Mouse (Mus musculus): ENCODE results near the gene Ubtd1. TPM values are rescaled to one million over a fixed set of nuclear protein-coding genes. Genes with fewer than 3 reads are reported as not detected.

The Ubtd1 gene
- polyA plus RNA-seq, 1 experiment, result 46.7 TPM

DNA sequence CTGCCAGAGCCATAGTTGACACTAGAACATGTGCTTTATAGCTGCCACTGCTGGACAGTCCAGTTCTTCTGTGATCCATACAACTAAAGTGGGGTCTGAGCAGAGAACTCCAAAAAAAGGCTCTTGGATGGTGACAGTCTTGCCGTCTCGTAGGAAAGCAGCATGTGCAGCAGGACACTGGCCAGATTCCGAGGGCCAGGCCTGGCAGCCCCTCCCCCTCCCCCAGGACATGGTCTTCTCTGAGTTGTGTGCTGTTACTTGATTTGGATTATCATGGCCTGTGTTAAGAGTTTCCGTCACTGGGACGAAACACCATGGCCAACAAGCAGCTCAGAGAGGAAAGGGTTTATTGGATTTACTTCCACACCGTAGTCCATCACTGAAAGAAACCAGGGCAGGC is 22.7 kb downstream of the Ubtd1 start:
- Histone ChIP-seq H3K4me1 (peaks cover 66% of the 10 kb centered on the region), H3K4me3 (replicated peaks) (no peak overlapping the region), H3K36me3 (replicated peaks; ENCODE audit: low read length) (peaks cover 7% of the 10 kb centered on the region), H3K9me3 (no peaks in the 10 kb centered on the region), H3K27me3 (replicated peaks) (peaks cover 47% of the 10 kb centered on the region)
- TF ChIP-seq FLI1 (IDR thresholded peaks at IDR 0.05; ENCODE audit: low read length), result no peak
- TF ChIP-seq GATA1 (IDR thresholded peaks at IDR 0.05; ENCODE audit: borderline replicate concordance, low read length), result no peak

DNA sequence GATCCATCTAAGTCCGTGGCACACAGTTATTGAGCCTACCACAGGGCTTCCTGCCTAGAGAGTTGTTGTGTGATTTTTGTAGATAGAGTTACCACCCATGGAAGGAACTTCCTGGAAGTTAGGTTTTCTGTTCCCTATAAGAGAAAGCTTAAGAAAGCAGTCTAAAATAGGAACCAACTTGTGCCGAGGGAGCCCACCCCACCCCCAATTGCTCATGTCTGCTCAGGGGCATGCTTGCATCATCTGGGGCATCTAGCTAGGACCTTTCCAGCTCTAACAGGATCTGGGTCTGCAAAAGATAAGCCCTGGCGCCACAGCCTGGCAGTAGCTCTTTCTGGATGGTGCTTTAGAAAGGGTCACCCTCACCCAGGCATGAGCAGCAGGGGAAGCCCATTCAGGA is 24.1 kb downstream of the Ubtd1 start:
- peak overlapping the region; percentile 57 for H3K4me3 ChIP-seq (replicated peaks)
- TF ChIP-seq GATA1 (IDR thresholded peaks at IDR 0.05; ENCODE audit: borderline replicate concordance, low read length) (no peak), FLI1 (IDR thresholded peaks at IDR 0.05; ENCODE audit: low read length) (no peak)
- peaks cover 54% of the 10 kb centered on the region for H3K27me3 ChIP-seq (replicated peaks)
- H3K9me3 ChIP-seq, result no peaks in the 10 kb centered on the region
- peaks cover 59% of the 10 kb centered on the region for H3K4me1 ChIP-seq
- H3K36me3 ChIP-seq (replicated peaks; ENCODE audit: low read length), result peaks cover 7% of the 10 kb centered on the region

DNA sequence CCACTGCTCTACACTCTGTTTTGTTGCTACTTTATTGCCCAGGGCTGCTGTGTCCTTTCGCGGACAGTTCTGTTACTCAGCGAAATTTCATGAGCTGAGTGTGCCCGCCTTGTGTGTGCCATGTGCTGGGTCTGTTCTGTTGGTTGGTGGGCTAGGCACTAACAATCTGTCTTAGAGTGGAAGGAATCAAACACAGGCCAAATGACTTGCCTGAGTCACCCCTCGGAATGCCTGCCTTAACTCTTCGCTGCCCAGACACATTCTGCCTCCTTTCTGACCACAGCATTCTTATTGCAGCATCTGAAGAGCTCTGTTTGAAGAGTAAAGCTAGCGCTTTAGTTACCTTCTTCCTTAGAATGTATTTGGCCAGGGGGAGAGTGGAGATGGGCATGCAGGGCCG is 25.0 kb downstream of the Ubtd1 start:
- Histone ChIP-seq H3K9me3 (no peaks in the 10 kb centered on the region), H3K4me1 (peaks cover 57% of the 10 kb centered on the region)
- no peak for TF ChIP-seq GATA1 (IDR thresholded peaks at IDR 0.05; ENCODE audit: borderline replicate concordance, low read length)
- no peak for TF ChIP-seq FLI1 (IDR thresholded peaks at IDR 0.05; ENCODE audit: low read length)

DNA sequence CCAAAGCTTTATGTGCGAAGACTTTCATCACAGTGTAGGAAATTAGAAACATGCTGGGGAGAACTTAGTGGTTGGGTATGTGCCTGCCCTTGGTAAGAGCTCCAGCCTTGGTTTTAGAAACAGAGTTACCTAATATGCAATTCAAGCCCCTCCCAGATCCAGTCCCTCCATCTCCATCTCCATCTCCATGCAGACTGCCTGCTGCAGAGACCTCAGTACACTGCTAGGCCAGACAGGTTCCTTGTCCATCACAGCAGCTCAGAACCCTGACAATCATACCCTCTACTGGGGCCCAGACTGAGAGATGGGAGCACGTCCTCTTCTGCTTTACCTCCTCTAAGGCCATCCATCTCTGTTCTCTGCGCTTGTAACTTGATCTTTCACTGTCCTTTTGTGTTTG is 27.0 kb downstream of the Ubtd1 start:
- no peak overlapping the region for H3K4me3 ChIP-seq (replicated peaks)
- peaks cover 56% of the 10 kb centered on the region for H3K4me1 ChIP-seq
- no peak for TF ChIP-seq GATA1 (IDR thresholded peaks at IDR 0.05; ENCODE audit: borderline replicate concordance, low read length)

More for the DNA sequence above, 25.0 kb downstream of the Ubtd1 start:
- Histone ChIP-seq H3K27me3 (replicated peaks) (peaks cover 56% of the 10 kb centered on the region), H3K36me3 (replicated peaks; ENCODE audit: low read length) (peaks cover 8% of the 10 kb centered on the region), H3K4me3 (replicated peaks) (no peak overlapping the region)

DNA sequence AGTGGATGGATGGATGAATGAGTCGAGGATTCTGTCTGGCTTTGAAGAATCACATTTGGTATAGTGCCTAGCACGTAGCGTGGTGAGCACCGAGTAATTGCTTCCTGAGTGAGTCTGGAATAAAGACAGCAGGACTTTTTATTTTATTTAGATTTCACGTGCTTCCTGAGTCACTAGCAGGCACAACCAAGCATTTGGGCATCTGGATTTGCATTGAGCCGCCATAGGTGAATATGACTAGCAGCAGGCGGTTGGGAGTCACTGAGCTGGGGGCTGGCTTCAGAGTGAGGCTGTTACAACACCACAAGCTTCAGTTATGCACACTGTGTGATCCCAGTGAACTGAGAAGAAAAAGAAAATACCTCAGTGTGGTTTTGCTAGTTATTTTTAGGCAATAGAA is 27.5 kb downstream of the Ubtd1 start:
- H3K36me3 ChIP-seq (replicated peaks; ENCODE audit: low read length), result peaks cover 17% of the 10 kb centered on the region
- TF ChIP-seq GATA1 (IDR thresholded peaks at IDR 0.05; ENCODE audit: borderline replicate concordance, low read length) (no peak), FLI1 (IDR thresholded peaks at IDR 0.05; ENCODE audit: low read length) (no peak)
- H3K4me3 ChIP-seq (replicated peaks), result no peak overlapping the region
- peaks cover 55% of the 10 kb centered on the region for H3K27me3 ChIP-seq (replicated peaks)
- H3K9me3 ChIP-seq, result no peaks in the 10 kb centered on the region
- H3K4me1 ChIP-seq, result peaks cover 56% of the 10 kb centered on the region

More for the DNA sequence above, 27.0 kb downstream of the Ubtd1 start:
- H3K27me3 ChIP-seq (replicated peaks), result peaks cover 59% of the 10 kb centered on the region
- peaks cover 15% of the 10 kb centered on the region for H3K36me3 ChIP-seq (replicated peaks; ENCODE audit: low read length)
- no peaks in the 10 kb centered on the region for H3K9me3 ChIP-seq

DNA sequence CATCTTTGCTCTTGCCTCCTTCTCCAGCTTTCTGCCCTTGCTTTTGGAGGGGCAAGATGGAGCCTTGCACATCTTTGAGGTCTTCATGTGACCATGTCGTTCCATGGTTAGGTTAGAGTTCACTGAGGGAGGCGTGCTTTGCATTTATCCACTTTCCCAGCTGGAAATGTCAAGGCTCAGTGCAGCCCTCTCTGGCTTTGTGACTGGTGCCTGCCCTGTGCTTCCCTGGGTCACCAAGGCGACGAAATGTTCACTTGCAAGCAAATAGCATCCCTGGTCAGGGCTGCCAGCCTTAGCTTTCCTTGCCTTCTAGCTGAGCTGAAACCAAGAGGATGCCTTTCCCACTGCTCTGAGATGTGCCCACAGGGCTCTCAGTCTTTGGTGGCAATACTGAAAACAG is 28.9 kb downstream of the Ubtd1 start:
- Histone ChIP-seq H3K9me3 (no peaks in the 10 kb centered on the region), H3K4me1 (peaks cover 56% of the 10 kb centered on the region), H3K4me3 (replicated peaks) (no peak overlapping the region), H3K27me3 (replicated peaks) (peaks cover 44% of the 10 kb centered on the region), H3K36me3 (replicated peaks; ENCODE audit: low read length) (peaks cover 17% of the 10 kb centered on the region)
- no peak for TF ChIP-seq FLI1 (IDR thresholded peaks at IDR 0.05; ENCODE audit: low read length)
- no peak for TF ChIP-seq GATA1 (IDR thresholded peaks at IDR 0.05; ENCODE audit: borderline replicate concordance, low read length)

DNA sequence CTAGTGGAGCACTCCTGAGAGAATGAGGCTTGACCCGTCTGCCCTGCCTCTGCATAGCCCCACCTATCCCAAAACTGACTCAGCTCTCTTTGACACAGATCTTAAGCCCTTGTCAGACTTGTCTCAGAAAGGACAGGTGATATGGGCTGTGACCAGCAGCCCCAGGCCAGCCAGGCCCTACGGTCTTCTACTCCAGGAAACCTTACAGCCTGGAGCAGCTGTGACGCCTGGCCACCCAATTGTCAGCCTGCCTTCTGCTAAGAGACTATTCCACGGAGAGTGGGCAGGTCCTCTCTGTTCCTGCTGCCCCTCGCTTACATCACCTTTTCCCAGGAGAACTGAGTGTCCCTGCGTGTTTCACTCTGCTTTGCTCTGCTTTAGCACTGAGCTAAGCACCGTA is 29.6 kb downstream of the Ubtd1 start:
- H3K9me3 ChIP-seq, result no peaks in the 10 kb centered on the region
- peaks cover 56% of the 10 kb centered on the region for H3K4me1 ChIP-seq
- H3K36me3 ChIP-seq (replicated peaks; ENCODE audit: low read length), result peaks cover 17% of the 10 kb centered on the region
- H3K4me3 ChIP-seq (replicated peaks), result no peak overlapping the region
- H3K27me3 ChIP-seq (replicated peaks), result peaks cover 39% of the 10 kb centered on the region
- TF ChIP-seq GATA1 (IDR thresholded peaks at IDR 0.05; ENCODE audit: borderline replicate concordance, low read length) (no peak), FLI1 (IDR thresholded peaks at IDR 0.05; ENCODE audit: low read length) (no peak)

DNA sequence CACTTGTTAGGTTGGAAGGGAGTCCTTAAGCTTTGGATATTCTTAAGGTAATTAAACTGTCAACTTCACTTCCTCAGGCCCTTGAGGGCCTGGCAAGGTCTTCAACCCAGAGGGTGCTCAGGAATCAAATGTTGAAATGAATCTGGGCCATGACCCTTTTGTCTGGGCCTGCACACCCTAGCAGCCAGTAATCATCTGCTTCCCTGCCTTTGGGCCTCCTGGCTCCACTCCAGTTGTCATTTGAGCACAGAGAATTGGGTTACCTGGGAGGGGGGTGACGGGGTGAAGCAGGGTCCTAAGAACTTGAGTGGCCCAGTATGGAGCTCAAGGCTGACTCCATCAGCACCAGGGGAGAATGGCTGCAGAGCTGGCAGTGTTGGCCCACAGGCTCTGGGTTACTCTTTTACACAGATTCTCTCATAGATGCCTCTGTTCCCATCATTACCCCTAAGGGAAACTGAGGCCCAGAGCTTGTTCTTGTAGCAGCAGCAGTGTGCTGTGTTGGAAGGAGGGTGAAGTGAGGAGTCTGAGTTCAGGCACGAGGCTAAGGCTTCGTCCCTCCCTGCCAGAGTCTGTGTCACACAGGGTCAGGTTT is 32.8 kb downstream of the Ubtd1 start:
- Histone ChIP-seq H3K9me3 (no peaks in the 10 kb centered on the region), H3K36me3 (replicated peaks; ENCODE audit: low read length) (peaks cover 15% of the 10 kb centered on the region), H3K4me1 (peaks cover 63% of the 10 kb centered on the region), H3K27me3 (replicated peaks) (peaks cover 24% of the 10 kb centered on the region), H3K4me3 (replicated peaks) (no peak overlapping the region)
- TF ChIP-seq FLI1 (IDR thresholded peaks at IDR 0.05; ENCODE audit: low read length) (no peak), GATA1 (IDR thresholded peaks at IDR 0.05; ENCODE audit: borderline replicate concordance, low read length) (no peak)

DNA sequence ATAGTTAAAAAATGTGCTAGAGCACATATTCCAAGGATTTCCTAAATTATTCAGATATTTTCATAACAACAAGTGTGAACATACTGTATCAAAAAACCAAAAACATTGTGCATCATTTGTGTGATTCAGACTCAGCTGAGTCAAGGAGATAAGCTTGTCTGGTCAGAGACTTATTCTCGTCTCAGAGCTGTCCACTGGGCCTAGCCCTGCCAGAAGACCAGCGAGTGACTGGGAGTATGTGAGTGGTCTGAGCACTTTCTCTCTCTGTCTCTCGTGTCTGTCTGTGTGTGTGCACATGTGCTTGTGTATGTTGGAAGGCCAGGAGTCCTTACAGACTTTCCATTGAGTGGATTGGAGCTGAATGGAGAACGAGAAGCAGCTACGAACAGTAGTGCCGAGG is 33.4 kb downstream of the Ubtd1 start:
- no peak for TF ChIP-seq FLI1 (IDR thresholded peaks at IDR 0.05; ENCODE audit: low read length)
- no peak for TF ChIP-seq GATA1 (IDR thresholded peaks at IDR 0.05; ENCODE audit: borderline replicate concordance, low read length)
- H3K4me1 ChIP-seq, result peaks cover 69% of the 10 kb centered on the region
- no peak overlapping the region for H3K4me3 ChIP-seq (replicated peaks)
- peaks cover 21% of the 10 kb centered on the region for H3K27me3 ChIP-seq (replicated peaks)
- H3K36me3 ChIP-seq (replicated peaks; ENCODE audit: low read length), result peaks cover 15% of the 10 kb centered on the region
- H3K9me3 ChIP-seq, result no peaks in the 10 kb centered on the region

DNA sequence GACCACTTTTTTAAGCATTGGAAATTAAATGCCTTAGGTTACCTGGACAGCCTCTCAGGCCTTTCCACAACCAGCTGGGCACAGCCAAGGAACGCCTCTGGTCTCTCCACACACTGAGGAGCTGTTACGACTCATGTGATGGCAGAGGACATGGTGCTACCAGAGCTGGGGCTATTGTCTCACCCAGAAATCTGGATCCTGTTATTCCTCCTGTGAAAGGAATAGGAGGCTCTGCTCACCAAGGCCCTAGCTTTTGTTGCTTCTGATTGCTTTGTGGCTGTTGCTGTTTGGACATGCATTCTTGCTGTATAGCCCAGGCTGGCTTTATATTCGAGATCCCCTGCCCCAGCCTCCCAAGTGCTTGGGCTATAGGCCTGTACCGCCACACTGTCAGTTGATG is 34.7 kb downstream of the Ubtd1 start:
- Histone ChIP-seq H3K4me1 (peaks cover 71% of the 10 kb centered on the region), H3K36me3 (replicated peaks; ENCODE audit: low read length) (peaks cover 22% of the 10 kb centered on the region), H3K9me3 (no peaks in the 10 kb centered on the region), H3K27me3 (replicated peaks) (peaks cover 9% of the 10 kb centered on the region), H3K4me3 (replicated peaks) (no peak overlapping the region)
- TF ChIP-seq FLI1 (IDR thresholded peaks at IDR 0.05; ENCODE audit: low read length) (no peak), GATA1 (IDR thresholded peaks at IDR 0.05; ENCODE audit: borderline replicate concordance, low read length) (no peak)

DNA sequence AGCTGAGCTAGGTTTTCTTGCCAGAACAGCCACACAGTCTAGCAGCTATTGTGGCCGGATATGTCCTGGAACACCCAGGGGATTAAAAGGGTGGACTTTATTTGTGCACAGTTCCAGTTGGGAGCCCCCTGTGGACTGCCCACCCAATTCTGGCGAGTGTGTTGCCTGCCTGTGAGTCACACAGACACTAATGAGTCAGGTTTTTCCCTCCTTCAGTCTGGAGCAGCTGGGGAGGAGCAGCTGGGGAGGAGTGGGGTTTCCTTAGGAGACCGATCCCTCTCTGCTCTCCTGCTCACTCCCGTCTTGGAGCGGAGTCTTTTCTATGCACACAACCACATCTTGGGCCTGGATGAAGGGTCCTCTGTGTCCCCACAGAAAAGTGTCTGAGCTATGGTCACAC is 35.3 kb downstream of the Ubtd1 start:
- no peaks in the 10 kb centered on the region for H3K9me3 ChIP-seq
- no peak overlapping the region for H3K4me3 ChIP-seq (replicated peaks)
- peaks cover 76% of the 10 kb centered on the region for H3K4me1 ChIP-seq
- peaks cover 20% of the 10 kb centered on the region for H3K36me3 ChIP-seq (replicated peaks; ENCODE audit: low read length)
- TF ChIP-seq GATA1 (IDR thresholded peaks at IDR 0.05; ENCODE audit: borderline replicate concordance, low read length) (no peak), FLI1 (IDR thresholded peaks at IDR 0.05; ENCODE audit: low read length) (no peak)
- H3K27me3 ChIP-seq (replicated peaks), result peaks cover 6% of the 10 kb centered on the region
